In genomic region chr1:104817510-104817909, GRCm38 (mm10) we compare ENCODE assay signal across 22 mouse cellular contexts. TPM values are rescaled to one million over a fixed set of nuclear protein-coding genes. Genes with fewer than 3 reads are reported as not detected.
DNase-seq lines count a peak whose midpoint lies in the region; ATAC-seq lines count a peak whose summit lies in the region.
"Had no signal": no experiment of that assay in that cellular context is flagged by ENCODE, and none has a peak within 500 bp of the region (broad histone marks: within the 10 kb centered on the region; RNA-seq: fewer than 3 reads in every experiment).

No protein-coding gene starts in this region.

- H3K9me3 ChIP-seq in heart, embryonic 12.5 days (replicated peaks): no peaks in the 10 kb centered on the region
- H3K9me3 ChIP-seq in heart, embryonic 15.5 days (replicated peaks): no peaks in the 10 kb centered on the region
- H3K9me3 ChIP-seq: embryonic facial prominence, embryonic 13.5 days; forebrain, embryonic 12.5 days; hindbrain, embryonic 15.5 days had no signal

- H3K27ac ChIP-seq in heart, embryonic 12.5 days (ENCODE audit: poor library complexity, severe bottlenecking): peak overlapping the region; percentile 60
- peak overlapping the region; percentile 86 for H3K27ac ChIP-seq in heart, embryonic 15.5 days
- H3K27ac ChIP-seq: embryonic facial prominence, embryonic 13.5 days; forebrain, embryonic 12.5 days; hindbrain, embryonic 15.5 days had no signal

- peak; percentile 30 for DNase-seq in heart, adult 8-10 months (ENCODE audit: low spot score)
- DNase-seq in heart, postnatal 36 days: no peak
- no peak for DNase-seq in layer of hippocampus, adult 11-12 months (ENCODE audit: low spot score)
- DNase-seq: adrenal gland, postnatal 14 days; cerebellum, adult 11-12 months; cerebellum, adult 9-10 months; cerebellum, postnatal 36 days; gastrocnemius, postnatal 14 days; kidney, adult 11 months; kidney, adult 9 months had no signal

- no peak; the same call in 1 of the 2 replicates for ATAC-seq in heart, embryonic 12.5 days (ENCODE audit: insufficient number of reproducible peaks, low FRiP score)
- ATAC-seq in heart, embryonic 15.5 days (replicated peaks; ENCODE audit: insufficient number of reproducible peaks, insufficient read depth, low FRiP score, low read depth): 0 out of 2 replicates have a peak, but pooled peaks have one; percentile 62
- ATAC-seq in inflammation-experienced regulatory T-cells, adult 6 months: no peak
- ATAC-seq: activated CD4-positive, CD25-positive, alpha-beta regulatory T cell, adult 4 months; forebrain, embryonic 16.5 days; Patski had no signal

- no peak overlapping the region for H3K4me2 ChIP-seq in heart, embryonic 12.5 days
- peak overlapping the region; percentile 27; the same call in 1 of the 2 replicates for H3K4me2 ChIP-seq in heart, embryonic 15.5 days
- H3K4me2 ChIP-seq: embryonic facial prominence, embryonic 13.5 days; forebrain, embryonic 12.5 days; hindbrain, embryonic 15.5 days had no signal

- intact Hi-C loops in heart, postnatal 36 days (cut with DNase I): no loop called here

- no peak overlapping the region for H3K4me3 ChIP-seq in heart, embryonic 12.5 days
- no peak overlapping the region for H3K4me3 ChIP-seq in heart, embryonic 15.5 days
- H3K4me3 ChIP-seq: embryonic facial prominence, embryonic 13.5 days; forebrain, embryonic 12.5 days; hindbrain, embryonic 15.5 days had no signal

- no peaks in the 10 kb centered on the region for H3K36me3 ChIP-seq in heart, embryonic 12.5 days
- H3K36me3 ChIP-seq in heart, embryonic 15.5 days: no peaks in the 10 kb centered on the region
- H3K36me3 ChIP-seq: embryonic facial prominence, embryonic 13.5 days; forebrain, embryonic 12.5 days; hindbrain, embryonic 15.5 days had no signal

- peaks cover 10% of the 10 kb centered on the region; the same call in 1 of the 2 replicates for H3K4me1 ChIP-seq in heart, embryonic 12.5 days (replicated peaks)
- peaks cover 13% of the 10 kb centered on the region for H3K4me1 ChIP-seq in heart, embryonic 15.5 days (replicated peaks)
- H3K4me1 ChIP-seq: embryonic facial prominence, embryonic 13.5 days; forebrain, embryonic 12.5 days; hindbrain, embryonic 15.5 days had no signal

- H3K9ac ChIP-seq in heart, embryonic 12.5 days: no peak overlapping the region
- H3K9ac ChIP-seq in heart, embryonic 15.5 days: no peak overlapping the region
- H3K9ac ChIP-seq: embryonic facial prominence, embryonic 13.5 days; forebrain, embryonic 12.5 days; hindbrain, embryonic 15.5 days had no signal

- H3K27me3 ChIP-seq in heart, embryonic 12.5 days (replicated peaks): no peaks in the 10 kb centered on the region
- no peaks in the 10 kb centered on the region for H3K27me3 ChIP-seq in heart, embryonic 15.5 days
- H3K27me3 ChIP-seq: CH12.LX; embryonic facial prominence, embryonic 13.5 days; forebrain, embryonic 12.5 days; hindbrain, embryonic 15.5 days; Patski had no signal

- WGBS in heart, embryonic 12.5 days: 19% methylated on average over 2 of the region's 2 CpGs
- 25% methylated on average over 2 of the region's 2 CpGs for WGBS in heart, embryonic 15.5 days

RNA-seq across cellular contexts. Expression of gene Cdh20, which starts 49.2 kb away (rescaled TPM):
- total RNA-seq in heart, adult 8-10 months (2022): 1 to 10 TPM in 1 of 4 experiments, under 1 TPM in 3; 0.52 to 1.6 (median 0.65) TPM
- total RNA-seq in heart, postnatal 36 days (2021): 1 to 10 TPM in 1 of 2 experiments, under 1 TPM in 1; 0.62 to 1.4 TPM
- 1.3 and 1.6 TPM in 2 replicates for polyA plus RNA-seq in heart, embryonic 12.5 days (2016; fragmentation: Nextera tagmentation; extraction: Ambion mirVana)
- 1.1 and 1.3 TPM in 2 replicates for polyA plus RNA-seq in heart, embryonic 15.5 days (2015; fragmentation: Nextera tagmentation; extraction: Ambion mirVana)
- not detected for polyA plus RNA-seq in inflammation-experienced regulatory T-cells, adult 6 months (2017; shearing (Covaris generic))
- total RNA-seq: CH12.LX; gastrocnemius, adult 18-20 months had no signal
- polyA plus RNA-seq: activated CD4-positive, CD25-positive, alpha-beta regulatory T cell, adult 4 months; gonadal fat pad, adult 2 months; Patski had no signal
